Mouse (Mus musculus): ENCODE results near the gene Csn1s2a.
"Not testable (repeated sequence)": the region's sequence is repeated elsewhere in the genome, so short reads cannot be mapped to it uniquely, and the experiment has no call there.

Gene Csn1s2a

GRCm38 (mm10) chr5:87774267-87774666 lies at the start of gene Csn1s2a:
Gene Csn1s2a (plus strand): TSS chr5:87774567.
- DNase-seq (ENCODE audit: low read depth, low spot score), result no peak

GRCm38 (mm10) chr5:87734821-87735220 lies 39.5 kb upstream of the Csn1s2a start:
- DNase-seq (ENCODE audit: low read depth, low spot score), result no peak

- DNase-seq (ENCODE audit: low read depth, low spot score), result no peak
Measured at GRCm38 (mm10) chr5:87753471-87753870, 20.9 kb upstream of the Csn1s2a start.

GRCm38 (mm10) chr5:87764546-87764945 lies 9.8 kb upstream of the Csn1s2a start:
- DNase-seq (ENCODE audit: low read depth, low spot score), result no peak

- not testable (repeated sequence) for DNase-seq (ENCODE audit: low read depth, low spot score)
Measured at GRCm38 (mm10) chr5:87772151-87772550, 2.2 kb upstream of the Csn1s2a start.

- no peak for DNase-seq (ENCODE audit: low read depth, low spot score)
Measured at GRCm38 (mm10) chr5:87782731-87783130, 8.4 kb downstream of the Csn1s2a start.

GRCm38 (mm10) chr5:87807782-87808181 lies 33.4 kb downstream of the Csn1s2a start, which contains the start of gene Csn1s2b:
Gene Csn1s2b (plus strand): TSS chr5:87808082.
- no peak for DNase-seq (ENCODE audit: low read depth, low spot score)

- no peak for DNase-seq (ENCODE audit: low read depth, low spot score)
Measured at GRCm38 (mm10) chr5:87809253-87809652, 34.9 kb downstream of the Csn1s2a start.

- no peak for DNase-seq (ENCODE audit: low read depth, low spot score)
Measured at GRCm38 (mm10) chr5:87825386-87825785, 51.0 kb downstream of the Csn1s2a start, which contains the start of gene Prr27. Gene Prr27 (plus strand): TSS chr5:87825686.

Data from retina, postnatal 7 days (tissue).